Mouse (Mus musculus) cerebellum, adult 2 months (tissue): ENCODE data around the gene Thsd4.

Experiments
- CTCF ChIP-seq: fragments of 200-500 bp; IDR thresholded peaks from 2 replicates; pipeline ENCODE4 v1.5.1; 2011; ENCODE audit warnings: low read depth, mild to moderate bottlenecking, control low read depth, low read length, moderate library complexity, borderline replicate concordance; ENCODE audit not compliant: insufficient read depth
- POLR2A ChIP-seq: fragments of 200-500 bp; IDR thresholded peaks from 2 replicates; pipeline ENCODE4 v1.6.1; 2011; ENCODE audit warnings: low read length, control low read depth, borderline replicate concordance; ENCODE audit not compliant: insufficient read depth

DNA sequence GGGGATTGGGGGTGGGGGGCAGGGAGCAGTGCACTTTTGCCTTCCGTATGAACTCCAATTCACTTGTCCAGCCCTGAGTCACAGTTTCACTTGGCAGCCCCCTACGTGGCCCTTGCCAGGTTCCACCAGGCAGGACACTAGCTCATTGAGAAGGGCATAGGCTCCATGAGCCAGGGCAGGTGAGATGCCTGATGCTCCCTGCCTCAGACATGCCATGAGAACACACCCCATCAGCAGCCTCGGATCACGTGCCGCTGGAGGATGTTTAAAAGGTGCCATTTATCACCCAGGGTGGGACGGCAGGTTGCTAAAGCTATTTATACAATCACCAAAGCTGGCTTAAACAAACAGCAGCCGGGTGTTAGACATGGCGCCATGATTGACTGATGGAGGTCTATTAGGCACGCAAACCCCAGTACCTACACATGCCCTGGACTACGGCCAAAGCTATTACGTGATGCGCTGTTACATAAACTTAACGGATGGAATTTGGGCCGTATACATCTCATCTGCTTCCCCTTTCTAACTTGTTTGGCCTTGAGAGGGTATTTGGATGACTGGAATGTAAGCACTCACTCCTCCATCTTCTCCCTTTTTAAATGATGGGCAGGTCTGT, 157.6 kb downstream of the Thsd4 start:
- TF ChIP-seq POLR2A (no peak), CTCF (no peak)
